Mouse (Mus musculus): ENCODE measurements around the gene Stac. TPM values are rescaled to one million over a fixed set of nuclear protein-coding genes. Genes with fewer than 3 reads are reported as not detected.
A peak's percentile ranks its signal among the peaks of the same experiment; 100 is the strongest.

The Stac gene
- 1.2 and 1.8 TPM in 2 replicates for polyA plus RNA-seq (2014; fragmentation: Nextera tagmentation; extraction: Ambion mirVana)

- peak; percentile 27 for DNase-seq (ENCODE audit: low spot score)
- H3K9me3 ChIP-seq (ENCODE audit: control insufficient read depth, low read length), result no peaks in the 10 kb centered on the region
- peak; percentile 79 for ATAC-seq (ENCODE audit: insufficient read depth, low FRiP score, low TSS enrichment)
- peak within 1 kb of the TSS; percentile 54 for H3K4me3 ChIP-seq (ENCODE audit: low read depth, low read length)
- H3K27me3 ChIP-seq (ENCODE audit: control insufficient read depth, insufficient read depth, low read length), result peaks cover 11% of the 10 kb centered on the region; the same call in 1 of the 2 replicates
- H3K9ac ChIP-seq (ENCODE audit: low read length), result peak within 1 kb of the TSS; percentile 48
- H3K4me1 ChIP-seq (ENCODE audit: control insufficient read depth, insufficient read depth, low read length), result no peaks in the 10 kb centered on the region
- no peaks in the 10 kb centered on the region for H3K36me3 ChIP-seq (ENCODE audit: control insufficient read depth, insufficient read depth, low read length)
- 3% methylated on average over 61 of the region's 64 CpGs for WGBS
- peak within 1 kb of the TSS; percentile 95 for H3K4me2 ChIP-seq (ENCODE audit: low read depth)
- no peak within 1 kb of the TSS for H3K27ac ChIP-seq (ENCODE audit: low read depth, low read length)
Observed at GRCm38 (mm10) chr9:111689680-111690483, at the start of gene Stac. Gene Stac (minus strand): TSS chr9:111690348.

- no peak overlapping the region for H3K4me3 ChIP-seq (ENCODE audit: low read depth, low read length)
- ATAC-seq (ENCODE audit: insufficient read depth, low FRiP score, low TSS enrichment) (no peak), DNase-seq (ENCODE audit: low spot score) (no peak)
- 0 out of 2 replicates have a peak overlapping the region, but pooled peaks have one; percentile 44 for H3K27ac ChIP-seq (ENCODE audit: low read depth, low read length)
- 65% methylated on average over 10 of the region's 10 CpGs for WGBS
- H3K4me1 ChIP-seq (ENCODE audit: control insufficient read depth, insufficient read depth, low read length), result no peaks in the 10 kb centered on the region
- H3K9ac ChIP-seq (ENCODE audit: low read length), result no peak overlapping the region
- no peak overlapping the region for H3K4me2 ChIP-seq (ENCODE audit: low read depth)
- H3K36me3 ChIP-seq (ENCODE audit: control insufficient read depth, insufficient read depth, low read length), result no peaks in the 10 kb centered on the region
- no peaks in the 10 kb centered on the region for H3K9me3 ChIP-seq (ENCODE audit: control insufficient read depth, low read length)
- no peaks in the 10 kb centered on the region for H3K27me3 ChIP-seq (ENCODE audit: control insufficient read depth, insufficient read depth, low read length)
Observed at GRCm38 (mm10) chr9:111739431-111740245, 49.5 kb upstream of the Stac start.

GRCm38 (mm10) chr9:111739026-111739425 is 48.9 kb upstream of the Stac start:
- DNase-seq (ENCODE audit: low spot score), result no peak
- Histone ChIP-seq H3K4me2 (ENCODE audit: low read depth) (no peak overlapping the region), H3K27me3 (ENCODE audit: control insufficient read depth, insufficient read depth, low read length) (no peaks in the 10 kb centered on the region), H3K4me1 (ENCODE audit: control insufficient read depth, insufficient read depth, low read length) (no peaks in the 10 kb centered on the region), H3K9ac (ENCODE audit: low read length) (no peak overlapping the region), H3K27ac (ENCODE audit: low read depth, low read length) (no peak overlapping the region), H3K9me3 (ENCODE audit: control insufficient read depth, low read length) (no peaks in the 10 kb centered on the region), H3K4me3 (ENCODE audit: low read depth, low read length) (no peak overlapping the region), H3K36me3 (ENCODE audit: control insufficient read depth, insufficient read depth, low read length) (no peaks in the 10 kb centered on the region)
- ATAC-seq (ENCODE audit: insufficient read depth, low FRiP score, low TSS enrichment), result no peak
- WGBS, result 71% methylated on average over 3 of the region's 3 CpGs

GRCm38 (mm10) chr9:111737796-111738195 is 47.6 kb upstream of the Stac start:
- ATAC-seq (ENCODE audit: insufficient read depth, low FRiP score, low TSS enrichment) (no peak), DNase-seq (ENCODE audit: low spot score) (no peak)
- H3K4me3 ChIP-seq (ENCODE audit: low read depth, low read length), result no peak overlapping the region
- no peaks in the 10 kb centered on the region for H3K9me3 ChIP-seq (ENCODE audit: control insufficient read depth, low read length)
- H3K4me1 ChIP-seq (ENCODE audit: control insufficient read depth, insufficient read depth, low read length), result no peaks in the 10 kb centered on the region
- WGBS, result 64% methylated on average over 2 of the region's 2 CpGs
- H3K27ac ChIP-seq (ENCODE audit: low read depth, low read length), result no peak overlapping the region
- no peaks in the 10 kb centered on the region for H3K36me3 ChIP-seq (ENCODE audit: control insufficient read depth, insufficient read depth, low read length)
- H3K4me2 ChIP-seq (ENCODE audit: low read depth), result no peak overlapping the region
- no peak overlapping the region for H3K9ac ChIP-seq (ENCODE audit: low read length)
- no peaks in the 10 kb centered on the region for H3K27me3 ChIP-seq (ENCODE audit: control insufficient read depth, insufficient read depth, low read length)

- H3K4me2 ChIP-seq (ENCODE audit: low read depth), result no peak overlapping the region
- DNase-seq (ENCODE audit: low spot score) (no peak), ATAC-seq (ENCODE audit: insufficient read depth, low FRiP score, low TSS enrichment) (no peak)
- H3K36me3 ChIP-seq (ENCODE audit: control insufficient read depth, insufficient read depth, low read length), result no peaks in the 10 kb centered on the region
- no peaks in the 10 kb centered on the region for H3K4me1 ChIP-seq (ENCODE audit: control insufficient read depth, insufficient read depth, low read length)
- no peaks in the 10 kb centered on the region for H3K27me3 ChIP-seq (ENCODE audit: control insufficient read depth, insufficient read depth, low read length)
- no peaks in the 10 kb centered on the region for H3K9me3 ChIP-seq (ENCODE audit: control insufficient read depth, low read length)
- WGBS, result 72% methylated on average over 3 of the region's 3 CpGs
- H3K27ac ChIP-seq (ENCODE audit: low read depth, low read length), result no peak overlapping the region
- no peak overlapping the region for H3K9ac ChIP-seq (ENCODE audit: low read length)
- H3K4me3 ChIP-seq (ENCODE audit: low read depth, low read length), result no peak overlapping the region
Observed at GRCm38 (mm10) chr9:111735931-111736330, 45.8 kb upstream of the Stac start.

- Histone ChIP-seq H3K9me3 (ENCODE audit: control insufficient read depth, low read length) (no peaks in the 10 kb centered on the region), H3K9ac (ENCODE audit: low read length) (no peak overlapping the region), H3K4me2 (ENCODE audit: low read depth) (no peak overlapping the region), H3K27me3 (ENCODE audit: control insufficient read depth, insufficient read depth, low read length) (no peaks in the 10 kb centered on the region), H3K36me3 (ENCODE audit: control insufficient read depth, insufficient read depth, low read length) (no peaks in the 10 kb centered on the region), H3K4me1 (ENCODE audit: control insufficient read depth, insufficient read depth, low read length) (no peaks in the 10 kb centered on the region), H3K4me3 (ENCODE audit: low read depth, low read length) (no peak overlapping the region), H3K27ac (ENCODE audit: low read depth, low read length) (no peak overlapping the region)
- 83% methylated on average over 9 of the region's 9 CpGs for WGBS
- DNase-seq (ENCODE audit: low spot score), result no peak
- ATAC-seq (ENCODE audit: insufficient read depth, low FRiP score, low TSS enrichment), result no peak
Observed at GRCm38 (mm10) chr9:111731939-111732670, 42.0 kb upstream of the Stac start.

- H3K4me2 ChIP-seq (ENCODE audit: low read depth), result no peak overlapping the region
- ATAC-seq (ENCODE audit: insufficient read depth, low FRiP score, low TSS enrichment) (no peak), DNase-seq (ENCODE audit: low spot score) (no peak)
- no peak overlapping the region for H3K9ac ChIP-seq (ENCODE audit: low read length)
- no peaks in the 10 kb centered on the region for H3K27me3 ChIP-seq (ENCODE audit: control insufficient read depth, insufficient read depth, low read length)
- H3K27ac ChIP-seq (ENCODE audit: low read depth, low read length), result no peak overlapping the region
- no peaks in the 10 kb centered on the region for H3K9me3 ChIP-seq (ENCODE audit: control insufficient read depth, low read length)
- no peaks in the 10 kb centered on the region for H3K36me3 ChIP-seq (ENCODE audit: control insufficient read depth, insufficient read depth, low read length)
- H3K4me3 ChIP-seq (ENCODE audit: low read depth, low read length), result no peak overlapping the region
- 34% methylated on average over 5 of the region's 5 CpGs for WGBS
- H3K4me1 ChIP-seq (ENCODE audit: control insufficient read depth, insufficient read depth, low read length), result no peaks in the 10 kb centered on the region
Observed at GRCm38 (mm10) chr9:111724981-111725593, 34.9 kb upstream of the Stac start.

GRCm38 (mm10) chr9:111714457-111714856 is 24.3 kb upstream of the Stac start:
- Histone ChIP-seq H3K4me2 (ENCODE audit: low read depth) (no peak overlapping the region), H3K27me3 (ENCODE audit: control insufficient read depth, insufficient read depth, low read length) (no peaks in the 10 kb centered on the region), H3K36me3 (ENCODE audit: control insufficient read depth, insufficient read depth, low read length) (no peaks in the 10 kb centered on the region), H3K27ac (ENCODE audit: low read depth, low read length) (no peak overlapping the region), H3K9ac (ENCODE audit: low read length) (no peak overlapping the region), H3K9me3 (ENCODE audit: control insufficient read depth, low read length) (no peaks in the 10 kb centered on the region), H3K4me3 (ENCODE audit: low read depth, low read length) (no peak overlapping the region), H3K4me1 (ENCODE audit: control insufficient read depth, insufficient read depth, low read length) (no peaks in the 10 kb centered on the region)
- ATAC-seq (ENCODE audit: insufficient read depth, low FRiP score, low TSS enrichment) (no peak), DNase-seq (ENCODE audit: low spot score) (no peak)
- WGBS, result 80% methylated on average over 3 of the region's 3 CpGs

All from neural tube, embryonic 11.5 days (tissue).